Mouse (Mus musculus) ES-Bruce4 (cell line): ENCODE measurements around the gene Fam173b. TPM values are rescaled to one million over a fixed set of nuclear protein-coding genes. Genes with fewer than 3 reads are reported as not detected.

ENCODE experiments used
- H3K27ac ChIP-seq: 2 replicates; pipeline ENCODE4 v1.5.1; 2012; ENCODE audit warnings: low read length, inconsistent platforms; ENCODE audit not compliant: insufficient read depth
- H3K27me3 ChIP-seq: 2 replicates; pipeline ENCODE4 v1.6.1; 2012; ENCODE audit warnings: mild to moderate bottlenecking, low read length, inconsistent platforms; ENCODE audit not compliant: control insufficient read depth, poor library complexity, insufficient read depth, severe bottlenecking
- H3K36me3 ChIP-seq: 2 replicates; pipeline ENCODE4 v1.6.1; 2012; ENCODE audit warnings: inconsistent platforms, mild to moderate bottlenecking, low read length, moderate library complexity; ENCODE audit not compliant: control insufficient read depth, poor library complexity, insufficient read depth, severe bottlenecking
- H3K4me1 ChIP-seq: one replicate; pipeline ENCODE4 v1.8.1; 2011; ENCODE audit warnings: low read length; ENCODE audit not compliant: control insufficient read depth, insufficient read depth
- H3K4me3 ChIP-seq: 2 replicates; pipeline ENCODE4 v1.5.1; 2011; ENCODE audit warnings: low read depth, mild to moderate bottlenecking, low read length
- H3K9ac ChIP-seq: 2 replicates; pipeline ENCODE4 v1.6.1; 2012; ENCODE audit warnings: low read depth, mild to moderate bottlenecking, inconsistent platforms; ENCODE audit not compliant: poor library complexity, severe bottlenecking
- H3K9me3 ChIP-seq: replicated peaks from 2 replicates; pipeline ENCODE4 v1.6.1; 2012; ENCODE audit warnings: mild to moderate bottlenecking, low read length, inconsistent platforms; ENCODE audit not compliant: control insufficient read depth, poor library complexity, insufficient read depth, severe bottlenecking
- CTCF ChIP-seq: IDR thresholded peaks from one replicate; pipeline ENCODE4 v1.8.1; 2011; ENCODE audit warnings: low read depth, low read length
- EP300 ChIP-seq: IDR thresholded peaks from 2 replicates; pipeline ENCODE4 v1.6.1; 2011; ENCODE audit warnings: low read depth, low read length; ENCODE audit not compliant: insufficient read depth
- POLR2A ChIP-seq: IDR thresholded peaks from one replicate; pipeline ENCODE4 v1.8.1; 2011; ENCODE audit warnings: low read length; ENCODE audit not compliant: insufficient read depth
- polyA plus RNA-seq: library from polyadenylated mRNA; stranded (reverse); fragments of >200 nt; gene quantifications from 2 replicates; pipeline ENCODE4 v1.2.4, GENCODE M21; 2011; ENCODE audit warnings: low read depth; ENCODE audit not compliant: missing spikeins, insufficient read depth, insufficient read length

The Fam173b gene
- polyA plus RNA-seq, 1 experiment = 6.5 TPM

GRCm38 (mm10) chr15:31603113-31603512, 1.5 kb downstream of the Fam173b start:
- no peak overlapping the region for H3K4me3 ChIP-seq
- H3K4me1 ChIP-seq = no peaks in the 10 kb centered on the region
- H3K36me3 ChIP-seq = peaks cover under 1% of the 10 kb centered on the region; the same call in 1 of the 2 replicates
- TF ChIP-seq EP300 = no peak
- TF ChIP-seq POLR2A = no peak
- TF ChIP-seq CTCF = no peak
- H3K9me3 ChIP-seq = no peaks in the 10 kb centered on the region
- H3K27ac ChIP-seq = no peak overlapping the region
- peak overlapping the region; percentile 86 for H3K9ac ChIP-seq
- no peaks in the 10 kb centered on the region for H3K27me3 ChIP-seq

- no peaks in the 10 kb centered on the region for H3K9me3 ChIP-seq
- no peaks in the 10 kb centered on the region for H3K36me3 ChIP-seq
- no peaks in the 10 kb centered on the region for H3K4me1 ChIP-seq
- H3K27me3 ChIP-seq = no peaks in the 10 kb centered on the region
- TF ChIP-seq CTCF = no peak
- no peak overlapping the region for H3K27ac ChIP-seq
- H3K4me3 ChIP-seq = no peak overlapping the region
- no peak overlapping the region for H3K9ac ChIP-seq
These were observed 5.2 kb downstream of the Fam173b start for GRCm38 (mm10) chr15:31606821-31607220.

GRCm38 (mm10) chr15:31611027-31611426, 9.4 kb downstream of the Fam173b start:
- Histone ChIP-seq H3K27ac (no peak overlapping the region), H3K27me3 (no peaks in the 10 kb centered on the region), H3K4me1 (no peaks in the 10 kb centered on the region), H3K9me3 (no peaks in the 10 kb centered on the region), H3K4me3 (no peak overlapping the region), H3K36me3 (no peaks in the 10 kb centered on the region), H3K9ac (no peak overlapping the region)
- no peak for TF ChIP-seq EP300
- TF ChIP-seq CTCF = peak; percentile 53

GRCm38 (mm10) chr15:31611976-31612375, 10.3 kb downstream of the Fam173b start:
- no peaks in the 10 kb centered on the region for H3K4me1 ChIP-seq
- TF ChIP-seq POLR2A (no peak), EP300 (no peak), CTCF (no peak)
- no peaks in the 10 kb centered on the region for H3K27me3 ChIP-seq
- H3K36me3 ChIP-seq = no peaks in the 10 kb centered on the region
- H3K9me3 ChIP-seq = no peaks in the 10 kb centered on the region
- H3K4me3 ChIP-seq = no peak overlapping the region
- no peak overlapping the region for H3K27ac ChIP-seq
- H3K9ac ChIP-seq = no peak overlapping the region

- no peaks in the 10 kb centered on the region for H3K27me3 ChIP-seq
- no peak overlapping the region for H3K4me3 ChIP-seq
- H3K27ac ChIP-seq = no peak overlapping the region
- no peak overlapping the region for H3K9ac ChIP-seq
- H3K36me3 ChIP-seq = no peaks in the 10 kb centered on the region
- H3K4me1 ChIP-seq = no peaks in the 10 kb centered on the region
- no peak for TF ChIP-seq POLR2A
- TF ChIP-seq EP300 = no peak
- TF ChIP-seq CTCF = no peak
- H3K9me3 ChIP-seq = no peaks in the 10 kb centered on the region
These were observed 12.3 kb downstream of the Fam173b start for GRCm38 (mm10) chr15:31613826-31614453.

GRCm38 (mm10) chr15:31614666-31615065, 13.0 kb downstream of the Fam173b start:
- TF ChIP-seq CTCF (no peak), POLR2A (no peak), EP300 (no peak)
- H3K27ac ChIP-seq = no peak overlapping the region
- H3K4me3 ChIP-seq = no peak overlapping the region
- no peaks in the 10 kb centered on the region for H3K36me3 ChIP-seq
- no peaks in the 10 kb centered on the region for H3K4me1 ChIP-seq
- no peaks in the 10 kb centered on the region for H3K27me3 ChIP-seq
- no peak overlapping the region for H3K9ac ChIP-seq
- no peaks in the 10 kb centered on the region for H3K9me3 ChIP-seq
